Mouse (Mus musculus): ENCODE measurements around the gene Cdhr2. TPM values are rescaled to one million over a fixed set of nuclear protein-coding genes. Genes with fewer than 3 reads are reported as not detected.

Cdhr2 gene
- under 1 TPM in 1 of 2 experiments, not detected in 1; 0.09 TPM for polyA plus RNA-seq (2017; shearing (Covaris generic))

GRCm38 (mm10) chr13:54701243-54701642 is at the start of gene Cdhr2:
Gene Cdhr2, plus strand, starts transcription at chr13:54701461.

GRCm38 (mm10) chr13:54693558-54694347 is 7.5 kb upstream of the Cdhr2 start, which contains the start of gene Rnf44:
Gene Rnf44, minus strand, starts transcription at chr13:54693907.

DNA sequence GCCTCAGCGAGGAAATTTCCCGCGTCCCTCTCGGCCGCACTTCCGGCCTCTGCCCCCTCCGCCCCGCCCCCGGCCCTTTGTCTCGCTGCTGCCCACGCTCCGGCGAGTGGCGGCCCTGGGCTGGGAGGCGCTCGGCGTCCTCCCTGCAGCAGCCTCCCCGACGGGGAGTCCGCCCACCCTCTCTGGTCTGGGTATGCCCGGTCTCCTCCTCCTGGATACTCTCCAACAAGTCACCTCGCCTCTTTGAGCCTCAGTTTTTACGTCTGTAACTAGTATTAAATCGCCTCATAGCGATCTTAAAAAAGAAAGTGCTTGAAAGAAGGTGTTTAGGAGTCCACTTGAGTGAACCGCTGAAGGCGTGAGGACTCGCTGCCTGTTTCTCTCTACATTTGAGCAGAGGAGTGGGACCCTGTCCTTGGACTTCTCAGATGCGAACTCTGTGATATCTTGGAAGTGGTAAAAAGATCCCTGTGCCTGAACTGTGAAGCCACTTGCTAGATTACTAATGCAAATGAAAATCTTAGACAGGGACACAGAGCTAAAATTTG is 48.7 kb downstream of the Cdhr2 start, which contains the start of gene Gprin1:
TSS of gene Gprin1 (minus strand) at position 11 of the 548 bp plus-strand sequence.

GRCm38 (mm10) chr13:54766192-54766768 is 65.0 kb downstream of the Cdhr2 start, which contains the start of gene Sncb:
Gene Sncb, minus strand, starts transcription at chr13:54766595.

GRCm38 (mm10) chr13:54783698-54784097 is 82.4 kb downstream of the Cdhr2 start, which contains the start of gene Eif4e1b:
Gene Eif4e1b, plus strand, starts transcription at chr13:54783998.

Other genes starting within 250 kb of the Cdhr2 start
- gene Thoc3, start 232.6 kb upstream of the Cdhr2 start, polyA plus RNA-seq (2017; shearing (Covaris generic)): 10 to 100 TPM; 40.7 to 55.1 TPM
- gene Simc1, start 197.7 kb upstream of the Cdhr2 start, polyA plus RNA-seq (2017; shearing (Covaris generic)): 10 to 100 TPM; 13.0 to 15.0 TPM
- 10 to 100 TPM; 73.7 to 84.8 TPM for gene 4833439L19Rik, start 136.0 kb upstream of the Cdhr2 start, polyA plus RNA-seq (2017; shearing (Covaris generic))
- gene Arl10, start 126.4 kb upstream of the Cdhr2 start, polyA plus RNA-seq (2017; shearing (Covaris generic)): 1 to 10 TPM; 4.5 to 7.9 TPM
- 10 to 100 TPM; 34.2 to 64.2 TPM for gene Nop16, start 111.4 kb upstream of the Cdhr2 start, polyA plus RNA-seq (2017; shearing (Covaris generic))
- 100 to 1,000 TPM; 201 to 236 TPM for gene Higd2a, start 111.3 kb upstream of the Cdhr2 start, polyA plus RNA-seq (2017; shearing (Covaris generic))
- gene Cltb, start 90.1 kb upstream of the Cdhr2 start, polyA plus RNA-seq (2017; shearing (Covaris generic)): 10 to 100 TPM; 20.5 to 59.0 TPM
- 10 to 100 TPM; 65.1 to 66.9 TPM for gene Faf2, start 79.7 kb upstream of the Cdhr2 start, polyA plus RNA-seq (2017; shearing (Covaris generic))
- gene Rnf44, start 7.6 kb upstream of the Cdhr2 start, polyA plus RNA-seq (2017; shearing (Covaris generic)): 10 to 100 TPM; 48.4 to 92.0 TPM
- gene Gprin1, start 48.4 kb downstream of the Cdhr2 start, polyA plus RNA-seq (2017; shearing (Covaris generic)): under 1 TPM in 1 of 2 experiments, not detected in 1; 0.04 TPM
- gene Sncb, start 65.1 kb downstream of the Cdhr2 start, polyA plus RNA-seq (2017; shearing (Covaris generic)): under 1 TPM in 1 of 2 experiments, not detected in 1; 0.45 TPM
- gene Eif4e1b, start 82.5 kb downstream of the Cdhr2 start, polyA plus RNA-seq (2017; shearing (Covaris generic)): not detected
- gene Tspan17, start 87.9 kb downstream of the Cdhr2 start, polyA plus RNA-seq (2017; shearing (Covaris generic)): 1 to 10 TPM; 3.3 to 9.6 TPM
- under 1 TPM; 0.10 to 0.43 TPM for gene Unc5a, start 247.9 kb downstream of the Cdhr2 start, polyA plus RNA-seq (2017; shearing (Covaris generic))

All from activated CD4-positive, CD25-positive, alpha-beta regulatory T cell (primary cell).